Mouse (Mus musculus): ENCODE results near the gene Gm4353. TPM values are rescaled to one million over a fixed set of nuclear protein-coding genes. Genes with fewer than 3 reads are reported as not detected.
"Not testable (repeated sequence)": the region's sequence is repeated elsewhere in the genome, so short reads cannot be mapped to it uniquely, and the experiment has no call there.

Gm4353 gene
- polyA plus RNA-seq (2012; rRNA removed), result 0.29 and 0.85 TPM in 2 replicates

- not testable (repeated sequence) for H3K27ac ChIP-seq (ENCODE audit: insufficient read depth, low read length); H3K27me3 ChIP-seq (ENCODE audit: control insufficient read depth, insufficient read depth, low read length); DNase-seq (ENCODE audit: low read depth in 1 of 2, low spot score in 2 of 2); H3K36me3 ChIP-seq (ENCODE audit: control insufficient read depth, insufficient read depth, low read length); H3K4me1 ChIP-seq (ENCODE audit: control insufficient read depth, insufficient read depth, insufficient read length); H3K4me3 ChIP-seq (ENCODE audit: extremely low read depth, insufficient read depth, insufficient read length)
- WGBS, result 94% methylated on average over 11 of the region's 11 CpGs
These were observed at the start of gene Gm4353 for GRCm38 (mm10) chr7:116084366-116084765. TSS of gene Gm4353 (minus strand) at chr7:116084635.

- no peak overlapping the region for H3K27ac ChIP-seq (ENCODE audit: insufficient read depth, low read length)
- 16% methylated on average over 5 of the region's 5 CpGs for WGBS
- H3K4me1 ChIP-seq (ENCODE audit: control insufficient read depth, insufficient read depth, insufficient read length), result no peaks in the 10 kb centered on the region
- TF ChIP-seq POLR2A (IDR thresholded peaks at IDR 0.05; ENCODE audit: low read depth, low read length), result no peak
- peak; percentile 76; the same call in 1 of the 2 replicates for TF ChIP-seq CTCF (IDR thresholded peaks at IDR 0.05; ENCODE audit: extremely low read depth, insufficient read depth, insufficient read length, insufficient replicate concordance)
- H3K27me3 ChIP-seq (ENCODE audit: control insufficient read depth, insufficient read depth, low read length), result no peaks in the 10 kb centered on the region
- peak; percentile 21 to 44 for DNase-seq (ENCODE audit: low read depth in 1 of 2, low spot score in 2 of 2)
- no peaks in the 10 kb centered on the region for H3K36me3 ChIP-seq (ENCODE audit: control insufficient read depth, insufficient read depth, low read length)
- H3K4me3 ChIP-seq (ENCODE audit: extremely low read depth, insufficient read depth, insufficient read length), result no peak overlapping the region
These were observed 47.6 kb upstream of the Gm4353 start for GRCm38 (mm10) chr7:116132078-116132477.

- Histone ChIP-seq H3K4me1 (ENCODE audit: control insufficient read depth, insufficient read depth, insufficient read length) (no peaks in the 10 kb centered on the region), H3K27ac (ENCODE audit: insufficient read depth, low read length) (no peak overlapping the region), H3K36me3 (ENCODE audit: control insufficient read depth, insufficient read depth, low read length) (no peaks in the 10 kb centered on the region), H3K4me3 (ENCODE audit: extremely low read depth, insufficient read depth, insufficient read length) (no peak overlapping the region), H3K27me3 (ENCODE audit: control insufficient read depth, insufficient read depth, low read length) (no peaks in the 10 kb centered on the region)
- no peak for TF ChIP-seq POLR2A (IDR thresholded peaks at IDR 0.05; ENCODE audit: low read depth, low read length)
- no peak for TF ChIP-seq CTCF (IDR thresholded peaks at IDR 0.05; ENCODE audit: extremely low read depth, insufficient read depth, insufficient read length, insufficient replicate concordance)
- WGBS, result 34% methylated on average over 4 of the region's 4 CpGs
- no peak for DNase-seq (ENCODE audit: low read depth in 1 of 2, low spot score in 2 of 2)
These were observed 47.0 kb upstream of the Gm4353 start for GRCm38 (mm10) chr7:116131390-116131789.

- Histone ChIP-seq H3K4me1 (ENCODE audit: control insufficient read depth, insufficient read depth, insufficient read length) (no peaks in the 10 kb centered on the region), H3K36me3 (ENCODE audit: control insufficient read depth, insufficient read depth, low read length) (no peaks in the 10 kb centered on the region), H3K4me3 (ENCODE audit: extremely low read depth, insufficient read depth, insufficient read length) (no peak overlapping the region), H3K27ac (ENCODE audit: insufficient read depth, low read length) (no peak overlapping the region), H3K27me3 (ENCODE audit: control insufficient read depth, insufficient read depth, low read length) (no peaks in the 10 kb centered on the region)
- no peak for DNase-seq (ENCODE audit: low read depth in 1 of 2, low spot score in 2 of 2)
- TF ChIP-seq CTCF (IDR thresholded peaks at IDR 0.05; ENCODE audit: extremely low read depth, insufficient read depth, insufficient read length, insufficient replicate concordance) (no peak), POLR2A (IDR thresholded peaks at IDR 0.05; ENCODE audit: low read depth, low read length) (no peak)
- 90% methylated on average over 10 of the region's 10 CpGs for WGBS
These were observed 44.9 kb upstream of the Gm4353 start for GRCm38 (mm10) chr7:116129374-116129773.

- TF ChIP-seq POLR2A (IDR thresholded peaks at IDR 0.05; ENCODE audit: low read depth, low read length) (no peak), CTCF (IDR thresholded peaks at IDR 0.05; ENCODE audit: extremely low read depth, insufficient read depth, insufficient read length, insufficient replicate concordance) (no peak)
- Histone ChIP-seq H3K4me1 (ENCODE audit: control insufficient read depth, insufficient read depth, insufficient read length) (no peaks in the 10 kb centered on the region), H3K4me3 (ENCODE audit: extremely low read depth, insufficient read depth, insufficient read length) (no peak overlapping the region), H3K27me3 (ENCODE audit: control insufficient read depth, insufficient read depth, low read length) (no peaks in the 10 kb centered on the region), H3K36me3 (ENCODE audit: control insufficient read depth, insufficient read depth, low read length) (no peaks in the 10 kb centered on the region), H3K27ac (ENCODE audit: insufficient read depth, low read length) (no peak overlapping the region)
- WGBS, result 89% methylated on average over 8 of the region's 8 CpGs
- DNase-seq (ENCODE audit: low read depth in 1 of 2, low spot score in 2 of 2), result no peak
These were observed 43.9 kb upstream of the Gm4353 start for GRCm38 (mm10) chr7:116128286-116128685.

- Histone ChIP-seq H3K4me3 (ENCODE audit: extremely low read depth, insufficient read depth, insufficient read length) (no peak overlapping the region), H3K36me3 (ENCODE audit: control insufficient read depth, insufficient read depth, low read length) (no peaks in the 10 kb centered on the region), H3K4me1 (ENCODE audit: control insufficient read depth, insufficient read depth, insufficient read length) (no peaks in the 10 kb centered on the region), H3K27me3 (ENCODE audit: control insufficient read depth, insufficient read depth, low read length) (no peaks in the 10 kb centered on the region), H3K27ac (ENCODE audit: insufficient read depth, low read length) (no peak overlapping the region)
- 73% methylated on average over 2 of the region's 2 CpGs for WGBS
- no peak for TF ChIP-seq POLR2A (IDR thresholded peaks at IDR 0.05; ENCODE audit: low read depth, low read length)
- no peak for TF ChIP-seq CTCF (IDR thresholded peaks at IDR 0.05; ENCODE audit: extremely low read depth, insufficient read depth, insufficient read length, insufficient replicate concordance)
- no peak for DNase-seq (ENCODE audit: low read depth in 1 of 2, low spot score in 2 of 2)
These were observed 42.6 kb upstream of the Gm4353 start for GRCm38 (mm10) chr7:116127052-116127451.

- no peaks in the 10 kb centered on the region for H3K27me3 ChIP-seq (ENCODE audit: control insufficient read depth, insufficient read depth, low read length)
- TF ChIP-seq CTCF (IDR thresholded peaks at IDR 0.05; ENCODE audit: extremely low read depth, insufficient read depth, insufficient read length, insufficient replicate concordance), result no peak
- no peak for TF ChIP-seq POLR2A (IDR thresholded peaks at IDR 0.05; ENCODE audit: low read depth, low read length)
- no peak overlapping the region for H3K4me3 ChIP-seq (ENCODE audit: extremely low read depth, insufficient read depth, insufficient read length)
- WGBS, result 91% methylated on average over 7 of the region's 7 CpGs
- no peak for DNase-seq (ENCODE audit: low read depth in 1 of 2, low spot score in 2 of 2)
- H3K36me3 ChIP-seq (ENCODE audit: control insufficient read depth, insufficient read depth, low read length), result no peaks in the 10 kb centered on the region
- H3K4me1 ChIP-seq (ENCODE audit: control insufficient read depth, insufficient read depth, insufficient read length), result no peaks in the 10 kb centered on the region
- H3K27ac ChIP-seq (ENCODE audit: insufficient read depth, low read length), result no peak overlapping the region
These were observed 41.2 kb upstream of the Gm4353 start for GRCm38 (mm10) chr7:116125671-116126070.

Data from spleen, adult 2 months (tissue).